Comparison of ENCODE assay signal across 26 mouse cellular contexts in the genomic region with DNA sequence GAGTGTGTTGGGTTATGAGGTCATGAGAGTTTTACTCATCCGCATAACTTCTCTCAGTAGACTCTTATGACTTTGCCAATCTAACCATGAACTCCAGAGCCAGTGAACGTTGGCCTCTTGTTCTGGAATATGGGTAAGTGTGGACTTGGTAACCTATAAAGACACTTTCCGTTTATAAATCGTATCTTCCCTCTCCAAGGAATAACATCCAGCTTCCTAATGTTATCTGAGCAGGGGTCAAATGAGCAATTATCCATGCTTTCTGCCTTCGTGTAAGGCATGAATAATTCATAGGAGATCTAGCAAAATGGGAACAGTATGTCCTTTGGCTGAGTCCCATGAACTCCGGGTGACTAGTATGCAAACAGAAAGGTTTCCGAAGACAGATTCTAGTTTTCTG. TPM values are rescaled to one million over a fixed set of nuclear protein-coding genes. Genes with fewer than 3 reads are reported as not detected.
A peak's percentile ranks its signal among the peaks of the same experiment; 100 is the strongest.
DNase-seq lines count a peak whose midpoint lies in the region; ATAC-seq and TF ChIP-seq lines count a peak whose summit lies in the region.
"Had no signal": no experiment of that assay in that cellular context is flagged by ENCODE, and none has a peak within 500 bp of the region (broad histone marks: within the 10 kb centered on the region; RNA-seq: fewer than 3 reads in every experiment).

No protein-coding gene starts in this region.

- H3K27ac ChIP-seq in kidney, embryonic 16.5 days (ENCODE audit: low read length), result no peak overlapping the region
- H3K27ac ChIP-seq in liver, adult 2 months (replicated peaks; ENCODE audit: insufficient read depth, low read depth, low read length), result no peak overlapping the region
- no peak overlapping the region for H3K27ac ChIP-seq in liver, embryonic 11.5 days (ENCODE audit: low read depth, low read length)
- H3K27ac ChIP-seq: embryonic facial prominence, embryonic 13.5 days; forebrain, embryonic 12.5 days; heart, adult 2 months; heart, embryonic 13.5 days; hindbrain, embryonic 12.5 days had no signal

- no peaks in the 10 kb centered on the region for H3K4me1 ChIP-seq in kidney, embryonic 16.5 days (ENCODE audit: insufficient read depth, low read length)
- peaks cover 3% of the 10 kb centered on the region; the same call in 1 of the 2 replicates for H3K4me1 ChIP-seq in liver, adult 2 months (ENCODE audit: control insufficient read depth, insufficient read depth, low read length)
- no peaks in the 10 kb centered on the region for H3K4me1 ChIP-seq in liver, embryonic 11.5 days (replicated peaks; ENCODE audit: control insufficient read depth, insufficient read depth, low read length)
- H3K4me1 ChIP-seq: embryonic facial prominence, embryonic 13.5 days; forebrain, embryonic 12.5 days; heart, embryonic 13.5 days; hindbrain, embryonic 12.5 days had no signal

- TF ChIP-seq POLR2A in liver, adult 2 months (IDR thresholded peaks at IDR 0.05; ENCODE audit: extremely low read depth, insufficient read depth, low read length), result no peak

- no peak for ATAC-seq in kidney, embryonic 16.5 days (ENCODE audit: low FRiP score, low TSS enrichment)
- no peak for ATAC-seq in liver, embryonic 11.5 days (replicated peaks; ENCODE audit: low FRiP score)
- ATAC-seq: activated CD4-positive, CD25-positive, alpha-beta regulatory T cell, adult 4 months; forebrain, embryonic 16.5 days; Patski had no signal

- no peak overlapping the region for H3K9ac ChIP-seq in kidney, embryonic 16.5 days (replicated peaks; ENCODE audit: low read length)
- H3K9ac ChIP-seq in liver, adult 2 months (ENCODE audit: low read depth, low read length), result no peak overlapping the region
- H3K9ac ChIP-seq in liver, embryonic 11.5 days (ENCODE audit: low read depth, low read length), result no peak overlapping the region
- H3K9ac ChIP-seq: embryonic facial prominence, embryonic 13.5 days; forebrain, embryonic 12.5 days; heart, embryonic 13.5 days; hindbrain, embryonic 12.5 days had no signal

- 64% methylated on average over 7 of the region's 7 CpGs for WGBS in kidney, embryonic 16.5 days
- WGBS in liver, adult 2 months, result 81% methylated on average over 7 of the region's 7 CpGs
- WGBS in liver, embryonic 11.5 days, result 81% methylated on average over 7 of the region's 7 CpGs

- no peak overlapping the region for H3K4me3 ChIP-seq in kidney, embryonic 16.5 days (ENCODE audit: low read length)
- H3K4me3 ChIP-seq in liver, adult 2 months (ENCODE audit: insufficient read depth, low read depth, low read length), result no peak overlapping the region
- no peak overlapping the region for H3K4me3 ChIP-seq in liver, embryonic 11.5 days (ENCODE audit: low read depth, low read length)
- H3K4me3 ChIP-seq: embryonic facial prominence, embryonic 13.5 days; forebrain, embryonic 12.5 days; heart, adult 2 months; heart, embryonic 13.5 days; hindbrain, embryonic 12.5 days had no signal

- H3K79me2 ChIP-seq in liver, adult 2 months (ENCODE audit: control insufficient read depth, insufficient read depth, low read length), result no peaks in the 10 kb centered on the region

- peak; percentile 78 for DNase-seq in kidney, adult 11 months
- peak; percentile 56 for DNase-seq in liver, adult 2 months (ENCODE audit: extremely low read depth, low read depth, low spot score)
- DNase-seq in liver, embryonic 11.5 days (ENCODE audit: low spot score), result no peak
- DNase-seq in kidney, postnatal 10 days, result peak; percentile 30
- no peak for DNase-seq in gastrocnemius, adult 8-10 months (ENCODE audit: low spot score in 2 of 2)
- DNase-seq in heart, adult 9 months (ENCODE audit: low spot score in 2 of 2), result no peak
- DNase-seq: adrenal gland, adult 2 months; adrenal gland, postnatal 25 days; cerebellum, adult 18-20 months; cerebellum, adult 9-11 months; cerebellum, postnatal 36 days; gastrocnemius, postnatal 14 days; heart, adult 2 months; heart, postnatal 36 days had no signal

- no peak for TF ChIP-seq CTCF in liver, adult 2 months (IDR thresholded peaks at IDR 0.05; ENCODE audit: low read depth, low read length)

- H3K4me2 ChIP-seq in kidney, embryonic 16.5 days (replicated peaks; ENCODE audit: low read depth, low read length), result no peak overlapping the region
- H3K4me2 ChIP-seq in liver, embryonic 11.5 days, result no peak overlapping the region
- H3K4me2 ChIP-seq: embryonic facial prominence, embryonic 13.5 days; forebrain, embryonic 12.5 days; heart, embryonic 13.5 days; hindbrain, embryonic 12.5 days had no signal

- H3K36me3 ChIP-seq in kidney, embryonic 16.5 days (ENCODE audit: insufficient read depth, low read length), result no peaks in the 10 kb centered on the region
- H3K36me3 ChIP-seq in liver, adult 2 months (ENCODE audit: control insufficient read depth, insufficient read depth, low read length), result no peaks in the 10 kb centered on the region
- no peaks in the 10 kb centered on the region for H3K36me3 ChIP-seq in liver, embryonic 11.5 days (ENCODE audit: control insufficient read depth, insufficient read depth, low read length)
- H3K36me3 ChIP-seq: embryonic facial prominence, embryonic 13.5 days; forebrain, embryonic 12.5 days; heart, embryonic 13.5 days; hindbrain, embryonic 12.5 days had no signal

- H3K9me3 ChIP-seq in kidney, embryonic 16.5 days (ENCODE audit: low read length), result no peaks in the 10 kb centered on the region
- no peaks in the 10 kb centered on the region for H3K9me3 ChIP-seq in liver, embryonic 11.5 days (ENCODE audit: control insufficient read depth, low read length)
- H3K9me3 ChIP-seq: embryonic facial prominence, embryonic 13.5 days; forebrain, embryonic 12.5 days; heart, embryonic 13.5 days; hindbrain, embryonic 12.5 days had no signal

- H3K27me3 ChIP-seq in kidney, embryonic 16.5 days (ENCODE audit: insufficient read depth, low read length), result no peaks in the 10 kb centered on the region
- no peaks in the 10 kb centered on the region for H3K27me3 ChIP-seq in liver, adult 2 months (ENCODE audit: control insufficient read depth, insufficient read depth, low read length)
- H3K27me3 ChIP-seq in liver, embryonic 11.5 days (replicated peaks; ENCODE audit: control insufficient read depth, insufficient read depth, low read length), result no peaks in the 10 kb centered on the region
- H3K27me3 ChIP-seq: embryonic facial prominence, embryonic 13.5 days; forebrain, embryonic 12.5 days; heart, embryonic 13.5 days; hindbrain, embryonic 12.5 days; Patski had no signal

RNA-seq across cellular contexts. Expression of gene Helt, which starts 22.7 kb away (rescaled TPM):
- not detected in 2 replicates for polyA plus RNA-seq in kidney, embryonic 16.5 days (2015; fragmentation: Nextera tagmentation; extraction: Ambion mirVana)
- not detected in 2 replicates for total RNA-seq in liver, adult 2 months (2014; rRNA removed)
- not detected in 2 replicates for polyA plus RNA-seq in liver, adult 2 months (2012; rRNA removed)
- not detected in 2 replicates for polyA plus RNA-seq in liver, embryonic 11.5 days (2014; fragmentation: Nextera tagmentation; extraction: Ambion mirVana)
- total RNA-seq in gastrocnemius, adult 8-10 months (2022), result 1 to 10 TPM in 2 of 4 experiments, under 1 TPM in 2; 0.75 to 1.7 (median 1.0) TPM
- total RNA-seq: adrenal gland, adult 2 months; adrenal gland, postnatal 25 days; MEL had no signal
- polyA plus RNA-seq: activated CD4-positive, CD25-positive, alpha-beta regulatory T cell, adult 4 months; C2C12; embryonic facial prominence, embryonic 13.5 days; gonadal fat pad, adult 2 months; heart, embryonic 13.5 days; heart, postnatal 0 days; Patski had no signal

Comparison
In these comparisons a context has a peak if more than half of its experiments do, and no peak if none do; other contexts are left out.
1. DNase-seq: peak in kidney, adult 11 months (single experiment), liver, adult 2 months (single experiment) and kidney, postnatal 10 days (single experiment); none in liver, embryonic 11.5 days (single experiment), gastrocnemius, adult 8-10 months (0 of 2) and heart, adult 9 months (0 of 2).